Mouse (Mus musculus) heart, postnatal 36 days (tissue): ENCODE results near the gene Ifnk. TPM values are rescaled to one million over a fixed set of nuclear protein-coding genes. Genes with fewer than 3 reads are reported as not detected.

ENCODE experiments used
- DNase-seq, 2 experiments: peaks; one replicate each; pipeline ENCODE4 v3.0.0; 2021 to 2022
- intact Hi-C: fragments of 180-260 bp; cut with DNase I; formaldehyde crosslinking; loops from one replicate; pipeline ENCODE4 v1.15.1; 2025
- total RNA-seq, 2 experiments: library from RNA; stranded (reverse); gene quantifications; 2 replicates each; pipeline ENCODE4 v1.2.3; 2021

Ifnk gene
- total RNA-seq, 2 experiments from 2014 or later, result not detected

- DNase-seq, result no peak
- intact Hi-C loops, result no loop called here
Observed at GRCm38 (mm10) chr4:35136996-35137395, 14.9 kb upstream of the Ifnk start.

- DNase-seq, result no peak
- intact Hi-C loops, result no loop called here
Observed at GRCm38 (mm10) chr4:35138077-35138476, 13.8 kb upstream of the Ifnk start.

DNA sequence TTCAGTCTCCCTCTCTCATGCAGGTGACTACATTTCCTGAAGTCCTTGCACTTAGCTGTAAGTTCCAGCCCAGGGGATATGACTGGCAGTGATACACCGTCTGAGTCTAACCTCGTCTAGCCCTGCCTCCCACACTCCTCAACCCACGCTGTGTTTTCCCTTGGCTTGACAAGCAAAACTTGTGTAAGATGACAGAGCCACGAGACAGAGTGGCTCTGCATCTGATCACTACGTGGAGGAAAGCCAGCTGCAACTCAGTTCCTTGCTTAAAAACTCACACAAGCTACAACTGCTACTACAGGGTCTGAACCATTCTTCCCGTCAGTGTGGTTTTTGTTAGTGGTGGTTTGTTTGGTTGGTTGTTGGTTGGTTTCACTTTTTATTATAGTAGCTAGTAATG, 11.5 kb upstream of the Ifnk start:
- DNase-seq, result no peak
- intact Hi-C loops, result no loop called here

- DNase-seq, result no peak
- intact Hi-C loops, result no loop called here
Observed at GRCm38 (mm10) chr4:35143472-35144102, 8.3 kb upstream of the Ifnk start.

DNA sequence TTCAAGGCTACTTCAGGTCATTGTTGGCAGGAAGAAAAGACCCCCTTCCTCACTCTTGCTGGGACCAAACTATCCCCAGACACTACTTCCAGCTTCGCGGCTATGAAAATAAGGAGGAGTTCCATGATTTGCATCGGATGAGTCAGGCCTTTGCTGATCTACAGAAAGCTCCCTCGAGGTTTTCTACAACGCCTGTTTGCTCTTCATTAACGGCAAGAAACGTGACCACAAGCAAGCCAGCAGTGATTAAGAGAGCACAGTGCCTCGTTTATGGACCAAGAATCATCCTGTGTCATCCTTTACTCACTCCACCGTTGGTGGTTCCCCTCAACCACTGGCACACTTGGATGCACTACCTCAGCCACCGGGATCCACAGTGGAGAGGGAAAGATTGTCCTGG, 6.1 kb upstream of the Ifnk start:
- no peak for DNase-seq
- intact Hi-C loops, result no loop called here

GRCm38 (mm10) chr4:35146597-35146996, 5.3 kb upstream of the Ifnk start:
- no peak for DNase-seq
- intact Hi-C loops, result no loop called here

DNA sequence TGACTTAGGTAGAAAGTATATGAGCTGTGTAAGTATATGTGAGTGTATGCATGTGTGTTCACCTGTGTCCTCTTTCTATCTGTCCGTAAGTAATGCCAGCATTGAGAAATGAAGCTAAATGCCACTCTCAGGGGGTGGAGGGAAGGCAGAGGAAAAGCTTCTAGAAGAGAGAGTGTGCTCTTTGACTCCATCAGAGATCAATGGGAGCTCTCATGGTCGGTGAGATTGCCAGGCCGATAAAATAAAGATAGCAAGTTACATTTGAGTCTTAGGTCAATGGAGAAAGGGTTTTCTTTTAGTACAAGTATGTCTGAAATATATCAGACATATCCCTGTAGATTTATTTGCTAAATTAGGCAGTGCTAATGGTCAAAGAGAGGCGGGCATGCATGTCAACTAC, 3.5 kb upstream of the Ifnk start:
- DNase-seq, result no peak
- intact Hi-C loops, result no loop called here

DNA sequence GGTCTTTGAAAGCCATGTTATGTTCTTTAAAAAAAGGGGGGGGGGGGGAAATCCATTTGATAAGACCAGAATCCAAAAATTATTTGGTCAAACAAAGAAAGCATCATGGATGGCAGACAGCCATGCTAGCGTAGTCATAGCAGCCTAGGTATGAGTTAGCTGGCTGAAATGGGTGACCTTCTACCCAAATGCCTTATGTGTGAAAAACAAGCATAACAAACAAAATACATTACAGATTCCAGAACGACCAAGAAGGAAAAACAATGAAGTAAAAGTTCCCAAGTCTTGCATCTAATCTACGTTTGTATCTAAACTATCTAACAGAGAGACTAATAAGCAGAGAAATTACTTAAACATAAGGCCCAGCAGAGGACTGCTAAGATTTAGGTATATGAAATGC, 1.1 kb upstream of the Ifnk start:
- intact Hi-C loops, result no loop called here
- no peak for DNase-seq

- intact Hi-C loops, result no loop called here
- no peak for DNase-seq
Observed at GRCm38 (mm10) chr4:35154051-35154450, 2.2 kb downstream of the Ifnk start.

- intact Hi-C loops, result loop anchor here (5.0 kb wide), 1 partner anchor 72 kb away; the partner anchor contains the start of gene C9orf72
- no peak for DNase-seq
Observed at GRCm38 (mm10) chr4:35155132-35155922, 3.5 kb downstream of the Ifnk start.

- intact Hi-C loops, result loop anchor here (5.0 kb wide), 1 partner anchor 71 kb away; the partner anchor contains the start of gene C9orf72
- peak; percentile 59 to 66 for DNase-seq
Observed at GRCm38 (mm10) chr4:35156149-35156611, 4.3 kb downstream of the Ifnk start.

DNA sequence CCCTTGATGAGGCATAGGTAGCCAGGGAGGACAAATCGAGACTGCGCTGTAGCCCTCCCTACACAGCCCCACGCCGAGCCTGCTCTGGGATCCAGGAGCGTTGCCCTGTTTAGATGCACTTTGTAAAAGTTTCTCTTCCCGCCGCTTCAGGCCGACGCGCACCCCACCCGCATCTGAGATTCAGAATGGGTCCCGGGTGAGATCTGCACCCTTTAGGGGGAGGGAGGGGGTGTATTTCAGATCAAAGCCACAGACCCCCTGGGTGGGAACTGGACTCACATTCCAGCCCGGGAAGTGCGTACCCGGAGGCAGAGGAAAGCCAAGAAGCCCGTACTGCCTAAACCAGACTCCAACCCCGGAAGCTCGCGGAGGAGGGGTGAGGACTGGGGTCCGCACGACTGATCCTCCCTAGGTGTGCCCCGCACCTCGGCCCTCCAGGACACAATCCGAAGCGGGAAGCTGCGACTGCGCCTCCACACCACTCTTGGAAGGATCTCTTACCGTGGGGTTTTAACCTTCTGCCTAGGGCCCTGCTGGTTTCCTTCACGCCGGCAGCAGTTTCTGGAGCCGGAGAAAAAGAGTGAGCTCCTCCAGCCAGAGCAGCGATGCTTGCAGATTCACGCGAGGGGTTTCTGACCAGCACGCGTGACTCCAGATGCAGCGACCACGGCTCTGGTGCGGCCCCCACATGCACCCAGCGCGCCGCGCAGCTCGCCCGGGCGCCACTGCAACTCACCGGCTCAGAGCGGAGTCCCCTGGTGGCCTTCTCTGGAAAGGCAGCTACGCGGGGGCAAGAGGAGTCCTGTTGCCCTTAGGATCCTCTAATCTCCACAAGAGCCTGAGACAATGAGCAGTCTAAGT, 5.1 kb downstream of the Ifnk start, which contains the start of gene Mob3b:
Gene Mob3b (minus strand): TSS at position 734 of the 861 bp plus-strand sequence.
- peak; percentile 87 to 89 for DNase-seq
- intact Hi-C loops, result loop anchor here (1.0 to 5.0 kb wide), 2 partner anchors 70 to 199 kb away; partner anchors contain the start of gene C9orf72

DNA sequence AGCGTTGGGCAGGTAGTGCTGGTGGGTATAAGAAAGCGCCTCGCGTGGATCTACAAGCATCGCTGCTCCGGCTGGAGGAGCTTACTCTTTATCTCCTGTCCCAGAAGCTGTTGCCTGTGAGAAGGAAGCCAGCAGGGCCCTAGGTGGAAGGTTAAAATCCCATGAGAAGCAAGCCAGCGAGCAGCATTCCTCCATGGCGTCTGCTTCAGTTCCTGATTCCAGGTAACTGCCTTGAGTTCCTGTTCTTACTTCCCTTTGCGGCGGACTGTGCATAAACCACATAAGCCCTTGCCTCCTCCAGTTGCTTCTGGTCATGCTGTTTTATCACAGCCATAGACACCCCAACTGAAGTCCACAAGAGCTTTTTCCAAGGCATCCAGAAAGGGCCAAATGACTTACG, 6.0 kb downstream of the Ifnk start:
- no peak for DNase-seq
- intact Hi-C loops, result loop anchor here (1.0 to 5.0 kb wide), 2 partner anchors 69 to 200 kb away; partner anchors contain the start of gene C9orf72

DNA sequence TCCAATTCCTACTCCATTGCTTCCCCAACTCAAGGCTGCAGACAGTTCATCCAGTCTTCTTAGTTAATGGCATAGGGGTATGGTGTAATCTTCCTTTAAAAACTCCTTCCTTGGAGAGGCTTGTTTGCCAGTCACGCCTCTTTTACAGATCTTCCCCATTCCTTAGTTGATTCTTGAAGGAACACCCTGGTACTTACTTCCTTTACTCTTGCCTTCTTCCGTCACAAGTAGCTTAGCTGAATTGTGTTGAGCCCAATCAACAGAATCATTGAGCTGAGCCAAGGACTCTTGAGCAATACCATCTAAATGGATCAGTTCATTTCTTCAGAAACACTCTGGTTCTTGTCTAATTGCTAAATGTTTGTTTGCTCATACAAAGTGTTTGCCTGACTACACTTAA, 13.4 kb downstream of the Ifnk start:
- DNase-seq, result no peak
- intact Hi-C loops, result no loop called here

DNA sequence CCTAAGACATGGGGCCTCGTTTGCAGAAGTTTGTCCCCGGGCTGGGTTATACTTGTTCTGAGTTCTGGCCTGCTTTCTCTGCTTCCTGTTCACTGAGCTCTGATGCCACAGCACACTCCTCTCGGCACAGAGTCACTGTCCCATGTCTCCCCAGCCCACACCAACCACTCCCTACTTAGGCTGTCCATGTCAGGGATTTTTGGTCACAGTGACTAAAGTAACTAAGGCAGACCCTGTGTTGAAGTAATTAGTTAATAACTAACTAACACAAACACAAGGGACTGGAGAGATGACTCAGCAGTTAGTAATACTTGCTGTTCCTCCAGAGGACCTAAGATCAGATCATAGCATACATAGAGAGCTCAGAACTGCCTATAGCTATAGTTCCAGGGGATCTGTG, 14.1 kb downstream of the Ifnk start:
- intact Hi-C loops, result no loop called here
- DNase-seq, result no peak

GRCm38 (mm10) chr4:35167855-35168254, 16.0 kb downstream of the Ifnk start:
- intact Hi-C loops, result no loop called here
- no peak for DNase-seq

DNA sequence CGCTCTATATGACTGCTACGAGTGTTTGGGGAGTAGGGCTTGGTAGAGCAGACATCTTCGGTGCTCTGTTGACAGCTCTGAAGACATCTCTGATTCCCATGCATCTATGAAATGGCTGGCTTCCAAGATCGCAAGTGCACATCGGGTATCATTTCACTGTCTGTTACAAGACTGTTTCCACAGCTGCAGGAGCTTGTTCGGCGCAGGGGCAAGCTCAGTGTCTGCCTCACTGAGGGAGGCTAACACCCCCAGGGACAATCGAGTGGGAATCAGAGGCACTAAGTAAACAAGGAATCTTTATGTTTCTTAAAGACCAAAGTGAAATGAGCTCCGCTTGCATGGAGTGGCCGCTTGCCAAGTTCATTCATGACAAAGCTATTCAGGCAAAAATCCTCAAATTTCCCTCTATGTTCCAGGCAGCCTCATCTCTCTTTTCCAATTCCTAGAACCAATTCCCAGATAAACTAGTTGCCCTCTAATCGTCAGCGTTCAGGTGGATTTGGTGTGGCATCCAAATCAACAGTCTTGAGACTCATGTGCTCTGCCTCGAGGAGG, 17.8 kb downstream of the Ifnk start:
- no peak for DNase-seq
- intact Hi-C loops, result no loop called here

GRCm38 (mm10) chr4:35172471-35172870, 20.6 kb downstream of the Ifnk start:
- no peak for DNase-seq

DNA sequence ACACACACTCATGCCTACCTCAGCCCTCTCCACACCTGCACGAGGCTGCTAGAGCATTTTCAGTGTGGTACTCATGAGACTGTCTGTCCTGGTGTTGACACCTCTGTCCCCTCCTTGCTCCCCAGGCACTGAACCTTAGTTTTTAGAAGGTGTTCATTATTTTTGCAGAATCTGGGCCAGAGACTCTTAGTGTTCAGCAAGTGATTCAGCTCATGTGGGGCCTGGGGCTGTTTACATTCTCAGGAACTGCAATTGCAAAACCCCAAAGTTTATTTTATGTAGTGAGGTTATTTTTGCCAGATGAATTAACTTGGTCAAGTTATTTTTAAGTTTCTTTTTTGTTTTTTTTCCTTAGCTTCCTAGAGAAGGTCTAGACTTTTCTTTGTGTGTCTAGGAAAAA, 21.7 kb downstream of the Ifnk start:
- intact Hi-C loops, result no loop called here

More at GRCm38 (mm10) chr4:35172471-35172870, 20.6 kb downstream of the Ifnk start:
- intact Hi-C loops, result no loop called here

GRCm38 (mm10) chr4:35175566-35175965, 23.7 kb downstream of the Ifnk start:
- intact Hi-C loops, result no loop called here
- DNase-seq, result no peak

More for the DNA sequence above, 21.7 kb downstream of the Ifnk start:
- no peak for DNase-seq
